Mouse (Mus musculus): ENCODE results near the gene Rrbp1. TPM values are rescaled to one million over a fixed set of nuclear protein-coding genes. Genes with fewer than 3 reads are reported as not detected.

Rrbp1 gene
- polyA plus RNA-seq, 1 experiment from 2014 or later: 86.8 TPM

DNA sequence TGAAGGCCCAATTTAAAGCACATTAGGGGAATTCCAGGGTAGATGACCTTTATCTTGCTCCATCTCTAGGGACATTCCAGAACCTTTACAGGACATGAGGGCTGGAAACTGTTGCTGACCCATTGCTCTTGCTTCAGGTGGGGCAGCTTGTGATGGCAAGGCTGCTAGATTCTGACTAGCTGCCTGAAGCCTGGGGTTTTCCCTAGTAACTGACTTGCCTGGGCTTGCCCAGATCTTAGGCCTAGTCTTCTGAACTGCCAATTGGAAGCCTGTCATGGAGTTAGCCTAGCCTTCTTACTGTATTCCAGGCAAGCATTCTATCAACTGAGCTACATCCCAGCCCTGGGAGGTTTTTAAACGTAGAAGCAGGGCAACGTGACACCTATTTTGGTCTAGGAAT lies 101.8 kb downstream of the Rrbp1 start:
- Histone ChIP-seq H3K4me1 (no peaks in the 10 kb centered on the region), H3K9ac (no peak overlapping the region), H3K4me2 (no peak overlapping the region), H3K4me3 (no peak overlapping the region), H3K27ac (no peak overlapping the region), H3K27me3 (no peaks in the 10 kb centered on the region), H3K9me3 (no peaks in the 10 kb centered on the region), H3K36me3 (no peaks in the 10 kb centered on the region)
- 71% methylated on average over 2 of the region's 2 CpGs for WGBS
- ATAC-seq (ENCODE audit: borderline replicate concordance, extremely low read depth, low FRiP score, low TSS enrichment): no peak

DNA sequence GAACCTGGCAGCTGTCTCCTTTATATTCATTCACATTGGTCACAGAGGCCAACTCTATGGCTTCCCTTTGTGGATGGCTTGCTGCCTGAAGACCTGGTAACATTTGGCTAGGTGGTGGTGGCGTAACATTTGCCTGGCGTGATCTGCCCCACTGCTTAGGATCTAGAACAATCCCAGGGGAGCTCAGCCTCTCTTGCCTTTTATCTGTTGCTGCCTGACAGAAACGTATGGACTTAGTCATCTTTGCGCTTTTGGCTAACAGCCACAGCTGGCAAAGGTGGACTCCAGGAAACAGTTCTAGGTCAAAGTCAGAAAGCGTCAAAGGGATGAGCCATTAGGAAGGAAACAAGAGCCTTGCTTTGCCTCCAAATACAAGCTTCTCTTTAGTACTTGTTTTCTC lies 106.2 kb downstream of the Rrbp1 start:
- Histone ChIP-seq H3K4me2 (no peak overlapping the region), H3K27ac (no peak overlapping the region), H3K4me3 (no peak overlapping the region), H3K27me3 (no peaks in the 10 kb centered on the region), H3K9ac (no peak overlapping the region), H3K36me3 (no peaks in the 10 kb centered on the region), H3K4me1 (no peaks in the 10 kb centered on the region), H3K9me3 (no peaks in the 10 kb centered on the region)
- no peak for ATAC-seq (ENCODE audit: borderline replicate concordance, extremely low read depth, low FRiP score, low TSS enrichment)
- WGBS: 70% methylated on average over 5 of the region's 5 CpGs

DNA sequence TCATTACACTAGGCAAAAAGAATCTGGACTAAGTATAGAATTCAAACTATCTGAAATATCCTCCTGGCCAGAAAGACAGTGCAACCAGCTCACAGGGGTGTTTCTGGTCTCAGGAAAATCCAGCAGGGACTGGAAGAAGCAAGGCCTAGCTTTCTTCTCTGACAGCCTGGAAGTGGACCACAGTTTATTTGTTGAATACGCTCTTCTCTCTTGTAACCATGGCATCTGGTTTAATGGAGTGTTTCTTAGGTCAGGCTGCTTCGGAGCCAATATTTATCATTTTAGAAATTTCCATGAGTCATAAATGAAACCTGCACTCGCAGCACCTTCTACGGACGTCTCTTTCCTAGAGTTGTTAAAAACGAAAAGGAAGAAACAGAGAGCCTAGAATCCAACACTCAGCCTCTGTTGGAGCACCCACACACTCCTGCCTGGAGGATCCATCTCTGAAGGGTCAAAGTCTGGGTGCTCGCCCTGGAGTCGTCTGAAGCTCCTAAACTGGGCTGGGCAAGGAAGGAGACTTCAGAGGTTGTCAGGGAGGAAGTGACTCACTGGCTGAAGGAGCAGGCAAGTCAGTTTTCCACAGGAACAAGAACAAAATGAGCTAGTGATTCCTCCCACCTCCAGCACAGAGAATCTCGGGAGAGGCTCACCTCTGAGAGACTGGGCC lies 107.6 kb downstream of the Rrbp1 start:
- H3K9me3 ChIP-seq: no peaks in the 10 kb centered on the region
- no peaks in the 10 kb centered on the region for H3K4me1 ChIP-seq
- H3K9ac ChIP-seq: no peak overlapping the region
- 40% methylated on average over 9 of the region's 9 CpGs for WGBS
- no peak overlapping the region for H3K4me3 ChIP-seq
- H3K27ac ChIP-seq: no peak overlapping the region
- no peak overlapping the region for H3K4me2 ChIP-seq
- ATAC-seq (ENCODE audit: borderline replicate concordance, extremely low read depth, low FRiP score, low TSS enrichment): no peak
- H3K27me3 ChIP-seq: no peaks in the 10 kb centered on the region
- H3K36me3 ChIP-seq: no peaks in the 10 kb centered on the region

DNA sequence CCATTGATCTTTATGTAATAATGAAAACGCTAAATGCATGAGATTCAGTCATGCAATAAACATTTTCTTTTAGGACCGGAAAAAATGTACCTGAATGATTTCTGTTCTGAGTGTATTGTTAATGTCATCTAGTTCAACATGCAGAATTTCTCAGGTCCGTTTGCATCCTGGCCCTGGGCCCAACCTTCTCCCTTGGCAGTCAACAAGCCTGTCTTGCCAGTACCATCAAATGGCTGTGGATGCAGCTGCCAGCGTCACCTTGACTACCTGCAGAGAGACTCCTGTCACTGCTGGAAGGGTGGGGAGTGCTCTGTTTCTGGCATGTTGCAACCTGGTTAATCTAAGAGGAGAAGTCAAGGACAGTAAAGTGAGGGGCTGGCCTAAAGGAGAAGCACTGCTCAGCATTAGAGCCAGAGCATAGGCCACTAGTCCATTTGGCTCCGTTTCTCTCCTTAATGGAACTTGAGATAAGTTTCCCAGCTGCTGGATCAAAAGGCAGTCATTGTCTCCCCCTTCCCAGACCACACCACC lies 110.2 kb downstream of the Rrbp1 start:
- ATAC-seq (ENCODE audit: borderline replicate concordance, extremely low read depth, low FRiP score, low TSS enrichment): no peak
- Histone ChIP-seq H3K36me3 (no peaks in the 10 kb centered on the region), H3K4me3 (no peak overlapping the region), H3K27ac (no peak overlapping the region), H3K4me1 (no peaks in the 10 kb centered on the region), H3K4me2 (no peak overlapping the region), H3K9me3 (no peaks in the 10 kb centered on the region), H3K9ac (no peak overlapping the region), H3K27me3 (no peaks in the 10 kb centered on the region)
- WGBS: 64% methylated on average over 5 of the region's 5 CpGs

DNA sequence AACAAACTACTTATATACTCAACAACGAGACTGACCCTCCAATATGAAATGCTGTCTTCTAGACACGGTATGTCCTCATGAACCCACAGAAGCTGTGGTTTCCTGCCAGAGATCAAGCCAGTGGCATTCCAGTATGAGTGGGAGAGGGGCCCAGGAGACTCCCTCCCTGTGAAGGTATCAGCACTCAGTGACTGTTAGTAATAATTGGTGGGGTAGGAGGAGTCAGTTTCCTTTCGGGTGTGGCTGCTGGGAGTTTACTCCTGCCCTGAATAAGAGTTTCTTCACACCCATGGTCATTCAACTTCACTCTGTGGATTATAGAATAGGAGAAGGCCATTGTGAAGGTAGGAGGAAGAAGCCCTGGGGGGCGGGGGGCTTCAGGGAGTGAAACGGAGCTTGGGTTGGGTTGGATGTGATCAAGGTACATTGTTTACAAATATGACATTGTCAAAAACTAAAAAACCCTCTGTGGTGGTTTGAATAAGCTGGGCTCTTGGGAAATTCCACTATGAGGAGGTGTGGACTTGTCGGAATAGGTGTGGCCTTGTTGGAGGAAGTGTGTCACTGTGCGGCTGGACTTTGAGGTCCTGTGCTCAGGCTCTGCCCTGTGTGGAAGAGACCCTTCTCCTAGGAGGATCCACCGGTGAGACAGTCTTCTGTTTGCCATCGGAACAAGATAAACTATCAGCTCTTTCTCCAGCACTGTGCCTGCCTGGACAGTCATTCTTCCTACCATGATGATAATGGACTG lies 111.4 kb downstream of the Rrbp1 start:
- H3K9ac ChIP-seq: no peak overlapping the region
- no peaks in the 10 kb centered on the region for H3K36me3 ChIP-seq
- no peaks in the 10 kb centered on the region for H3K9me3 ChIP-seq
- no peak overlapping the region for H3K27ac ChIP-seq
- no peak overlapping the region for H3K4me2 ChIP-seq
- WGBS: 83% methylated on average over 9 of the region's 9 CpGs
- H3K27me3 ChIP-seq: no peaks in the 10 kb centered on the region
- no peak overlapping the region for H3K4me3 ChIP-seq
- no peak for ATAC-seq (ENCODE audit: borderline replicate concordance, extremely low read depth, low FRiP score, low TSS enrichment)
- no peaks in the 10 kb centered on the region for H3K4me1 ChIP-seq

Other genes starting within 250 kb of the Rrbp1 start
- 1.7 and 2.1 TPM in 2 replicates for gene Bfsp1, start 148.1 kb downstream of the Rrbp1 start, polyA plus RNA-seq (2015; fragmentation: Nextera tagmentation; extraction: Ambion mirVana)
- gene Dstn, start 95.9 kb downstream of the Rrbp1 start, polyA plus RNA-seq (2015; fragmentation: Nextera tagmentation; extraction: Ambion mirVana): 480 and 519 TPM in 2 replicates
- gene Banf2, start 21.8 kb upstream of the Rrbp1 start, polyA plus RNA-seq (2015; fragmentation: Nextera tagmentation; extraction: Ambion mirVana): not detected in 2 replicates